Mouse (Mus musculus): Measurements from ENCODE around the gene Pcbp3. TPM values are rescaled to one million over a fixed set of nuclear protein-coding genes. Genes with fewer than 3 reads are reported as not detected.

Gene Pcbp3
- polyA plus RNA-seq, 1 experiment = 235 TPM

GRCm38 (mm10) chr10:76857879-76858278 is 103.8 kb downstream of the Pcbp3 start:
- no peaks in the 10 kb centered on the region for H3K36me3 ChIP-seq (ENCODE audit: control insufficient read depth, insufficient read depth, low read length)
- H3K4me1 ChIP-seq (ENCODE audit: control insufficient read depth, insufficient read depth, low read length) = peaks cover 4% of the 10 kb centered on the region; the same call in 1 of the 2 replicates
- TF ChIP-seq CTCF (IDR thresholded peaks at IDR 0.05; ENCODE audit: control insufficient read depth, insufficient read depth, insufficient replicate concordance, low read depth, low read length) (no peak), POLR2A (IDR thresholded peaks at IDR 0.05; ENCODE audit: control insufficient read depth, low read depth, low read length) (no peak)
- H3K27ac ChIP-seq (ENCODE audit: control insufficient read depth, insufficient read depth, low read depth, low read length) = no peak overlapping the region
- no peak overlapping the region for H3K4me3 ChIP-seq (ENCODE audit: control insufficient read depth, low read depth, low read length)
- no peaks in the 10 kb centered on the region for H3K27me3 ChIP-seq (ENCODE audit: control insufficient read depth, insufficient read depth, low read length)

DNA sequence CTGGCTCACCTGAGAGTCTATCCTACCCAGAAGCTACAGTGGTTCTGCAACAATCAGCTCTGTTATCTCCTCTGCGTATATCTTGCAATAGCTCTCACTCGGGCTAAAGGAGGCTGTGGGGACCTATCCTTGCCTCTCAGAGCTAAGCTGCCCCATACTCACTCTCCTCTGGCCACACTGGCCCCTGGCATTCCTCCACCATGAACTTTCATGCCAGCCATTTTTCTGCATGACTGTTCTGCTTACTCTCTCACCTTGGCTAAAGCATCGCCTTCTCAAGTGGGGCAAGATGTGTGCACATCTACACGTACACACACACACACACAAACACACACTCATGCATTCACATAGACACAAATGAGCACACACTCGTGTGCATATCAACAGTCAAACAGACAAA is 115.2 kb downstream of the Pcbp3 start:
- Histone ChIP-seq H3K36me3 (ENCODE audit: control insufficient read depth, insufficient read depth, low read length) (no peaks in the 10 kb centered on the region), H3K4me1 (ENCODE audit: control insufficient read depth, insufficient read depth, low read length) (no peaks in the 10 kb centered on the region), H3K27ac (ENCODE audit: control insufficient read depth, insufficient read depth, low read depth, low read length) (no peak overlapping the region), H3K4me3 (ENCODE audit: control insufficient read depth, low read depth, low read length) (no peak overlapping the region), H3K27me3 (ENCODE audit: control insufficient read depth, insufficient read depth, low read length) (no peaks in the 10 kb centered on the region)
- TF ChIP-seq CTCF (IDR thresholded peaks at IDR 0.05; ENCODE audit: control insufficient read depth, insufficient read depth, insufficient replicate concordance, low read depth, low read length) = no peak
- TF ChIP-seq POLR2A (IDR thresholded peaks at IDR 0.05; ENCODE audit: control insufficient read depth, low read depth, low read length) = no peak

DNA sequence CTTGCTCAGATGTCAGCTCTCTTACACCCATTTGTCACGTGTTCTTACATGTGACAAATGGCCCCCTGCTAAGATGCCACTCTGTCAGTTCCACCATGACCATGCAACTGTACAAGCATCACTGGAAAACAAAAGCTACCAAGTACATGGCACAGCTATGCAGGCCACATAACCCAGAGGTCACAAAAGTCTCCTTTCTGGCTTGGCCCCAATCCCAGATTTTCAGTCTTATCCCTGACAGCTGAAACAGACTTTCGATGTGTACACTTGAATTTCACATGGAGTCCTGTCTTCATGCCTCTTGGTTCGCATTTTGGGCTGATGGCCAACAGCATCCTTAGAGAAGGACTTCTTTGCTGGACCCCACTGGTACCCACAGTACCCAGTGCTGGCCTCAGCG is 116.8 kb downstream of the Pcbp3 start:
- Histone ChIP-seq H3K27me3 (ENCODE audit: control insufficient read depth, insufficient read depth, low read length) (no peaks in the 10 kb centered on the region), H3K4me3 (ENCODE audit: control insufficient read depth, low read depth, low read length) (no peak overlapping the region), H3K36me3 (ENCODE audit: control insufficient read depth, insufficient read depth, low read length) (no peaks in the 10 kb centered on the region), H3K4me1 (ENCODE audit: control insufficient read depth, insufficient read depth, low read length) (no peaks in the 10 kb centered on the region), H3K27ac (ENCODE audit: control insufficient read depth, insufficient read depth, low read depth, low read length) (no peak overlapping the region)
- TF ChIP-seq POLR2A (IDR thresholded peaks at IDR 0.05; ENCODE audit: control insufficient read depth, low read depth, low read length) = no peak

- Histone ChIP-seq H3K27me3 (ENCODE audit: control insufficient read depth, insufficient read depth, low read length) (no peaks in the 10 kb centered on the region), H3K4me3 (ENCODE audit: control insufficient read depth, low read depth, low read length) (no peak overlapping the region)
- no peak for TF ChIP-seq POLR2A (IDR thresholded peaks at IDR 0.05; ENCODE audit: control insufficient read depth, low read depth, low read length)
- no peak for TF ChIP-seq CTCF (IDR thresholded peaks at IDR 0.05; ENCODE audit: control insufficient read depth, insufficient read depth, insufficient replicate concordance, low read depth, low read length)
Observed at GRCm38 (mm10) chr10:76844365-76844764, 117.3 kb downstream of the Pcbp3 start.

GRCm38 (mm10) chr10:76842087-76842486 is 119.6 kb downstream of the Pcbp3 start:
- Histone ChIP-seq H3K4me1 (ENCODE audit: control insufficient read depth, insufficient read depth, low read length) (no peaks in the 10 kb centered on the region), H3K4me3 (ENCODE audit: control insufficient read depth, low read depth, low read length) (no peak overlapping the region), H3K27me3 (ENCODE audit: control insufficient read depth, insufficient read depth, low read length) (no peaks in the 10 kb centered on the region), H3K36me3 (ENCODE audit: control insufficient read depth, insufficient read depth, low read length) (no peaks in the 10 kb centered on the region), H3K27ac (ENCODE audit: control insufficient read depth, insufficient read depth, low read depth, low read length) (no peak overlapping the region)
- TF ChIP-seq CTCF (IDR thresholded peaks at IDR 0.05; ENCODE audit: control insufficient read depth, insufficient read depth, insufficient replicate concordance, low read depth, low read length) (no peak), POLR2A (IDR thresholded peaks at IDR 0.05; ENCODE audit: control insufficient read depth, low read depth, low read length) (no peak)

More at GRCm38 (mm10) chr10:76844365-76844764, 117.3 kb downstream of the Pcbp3 start:
- no peak overlapping the region for H3K27ac ChIP-seq (ENCODE audit: control insufficient read depth, insufficient read depth, low read depth, low read length)
- H3K4me1 ChIP-seq (ENCODE audit: control insufficient read depth, insufficient read depth, low read length) = no peaks in the 10 kb centered on the region
- H3K36me3 ChIP-seq (ENCODE audit: control insufficient read depth, insufficient read depth, low read length) = no peaks in the 10 kb centered on the region

GRCm38 (mm10) chr10:76841220-76841619 is 120.5 kb downstream of the Pcbp3 start:
- TF ChIP-seq POLR2A (IDR thresholded peaks at IDR 0.05; ENCODE audit: control insufficient read depth, low read depth, low read length) = no peak
- no peak for TF ChIP-seq CTCF (IDR thresholded peaks at IDR 0.05; ENCODE audit: control insufficient read depth, insufficient read depth, insufficient replicate concordance, low read depth, low read length)
- no peak overlapping the region for H3K27ac ChIP-seq (ENCODE audit: control insufficient read depth, insufficient read depth, low read depth, low read length)

DNA sequence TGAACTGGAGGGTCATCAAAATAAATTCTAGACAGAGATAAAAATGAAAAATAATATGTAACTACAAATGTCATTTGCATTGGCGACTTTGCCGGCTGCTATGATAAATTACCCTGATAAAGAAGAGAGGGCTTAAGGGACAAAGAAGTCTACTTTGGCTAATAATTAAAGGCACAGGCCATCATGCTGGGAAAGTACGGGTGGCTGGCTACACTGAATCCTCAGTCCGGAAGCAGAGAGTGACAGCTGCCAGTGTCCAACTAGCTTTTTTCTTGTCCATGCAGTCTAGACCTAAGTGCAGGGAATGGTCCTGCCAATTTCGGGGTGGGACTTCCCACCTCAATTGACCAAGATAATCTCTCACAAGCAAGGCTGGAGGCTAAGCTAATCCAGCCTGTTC is 121.1 kb downstream of the Pcbp3 start:
- H3K4me3 ChIP-seq (ENCODE audit: control insufficient read depth, low read depth, low read length) = no peak overlapping the region
- no peaks in the 10 kb centered on the region for H3K4me1 ChIP-seq (ENCODE audit: control insufficient read depth, insufficient read depth, low read length)
- no peak overlapping the region for H3K27ac ChIP-seq (ENCODE audit: control insufficient read depth, insufficient read depth, low read depth, low read length)
- H3K36me3 ChIP-seq (ENCODE audit: control insufficient read depth, insufficient read depth, low read length) = no peaks in the 10 kb centered on the region
- TF ChIP-seq POLR2A (IDR thresholded peaks at IDR 0.05; ENCODE audit: control insufficient read depth, low read depth, low read length) (no peak), CTCF (IDR thresholded peaks at IDR 0.05; ENCODE audit: control insufficient read depth, insufficient read depth, insufficient replicate concordance, low read depth, low read length) (no peak)
- H3K27me3 ChIP-seq (ENCODE audit: control insufficient read depth, insufficient read depth, low read length) = no peaks in the 10 kb centered on the region

More at GRCm38 (mm10) chr10:76841220-76841619, 120.5 kb downstream of the Pcbp3 start:
- Histone ChIP-seq H3K4me1 (ENCODE audit: control insufficient read depth, insufficient read depth, low read length) (no peaks in the 10 kb centered on the region), H3K36me3 (ENCODE audit: control insufficient read depth, insufficient read depth, low read length) (no peaks in the 10 kb centered on the region), H3K27me3 (ENCODE audit: control insufficient read depth, insufficient read depth, low read length) (no peaks in the 10 kb centered on the region), H3K4me3 (ENCODE audit: control insufficient read depth, low read depth, low read length) (no peak overlapping the region)
